Mouse (Mus musculus) embryo, embryonic 10 days (tissue): ENCODE results near the gene Gm44805.

Experiments used
- DNase-seq: peaks from one replicate; pipeline ENCODE4 v3.0.0-alpha.2; 2015; ENCODE audit warnings: low spot score

The Gm44805 gene

GRCm38 (mm10) chr7:19681202-19681694 is at the start of gene Gm44805, which contains the start of gene Apoc4:
Gene Gm44805 (minus strand): TSS chr7:19681423.
Gene Apoc4 (minus strand): TSS chr7:19681479.
- DNase-seq: no peak

DNA sequence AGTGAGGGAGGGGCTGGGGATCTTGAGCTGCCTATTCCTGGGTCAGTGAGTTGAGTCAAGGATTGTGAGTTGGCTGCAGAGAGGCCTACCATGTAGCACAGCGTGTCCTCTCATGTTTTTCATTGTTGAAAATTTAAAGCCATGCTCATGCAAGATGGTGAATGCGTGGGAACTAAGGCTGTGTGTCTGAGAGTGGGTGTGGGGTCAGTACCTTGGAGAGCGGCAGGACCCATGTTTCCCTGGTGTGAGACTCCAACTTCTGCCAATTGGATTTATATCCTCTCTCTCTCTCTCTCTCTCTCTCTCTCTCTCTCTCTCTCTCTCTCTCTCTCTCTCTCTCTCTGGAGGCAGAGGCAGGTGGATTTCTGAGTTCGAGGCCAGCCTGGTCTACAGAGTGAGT is 45.3 kb upstream of the Gm44805 start:
- no peak for DNase-seq

GRCm38 (mm10) chr7:19724167-19724566 is 42.9 kb upstream of the Gm44805 start:
- DNase-seq: no peak

- DNase-seq: peak; percentile 28
Measured at GRCm38 (mm10) chr7:19722754-19723195, 41.6 kb upstream of the Gm44805 start.

DNA sequence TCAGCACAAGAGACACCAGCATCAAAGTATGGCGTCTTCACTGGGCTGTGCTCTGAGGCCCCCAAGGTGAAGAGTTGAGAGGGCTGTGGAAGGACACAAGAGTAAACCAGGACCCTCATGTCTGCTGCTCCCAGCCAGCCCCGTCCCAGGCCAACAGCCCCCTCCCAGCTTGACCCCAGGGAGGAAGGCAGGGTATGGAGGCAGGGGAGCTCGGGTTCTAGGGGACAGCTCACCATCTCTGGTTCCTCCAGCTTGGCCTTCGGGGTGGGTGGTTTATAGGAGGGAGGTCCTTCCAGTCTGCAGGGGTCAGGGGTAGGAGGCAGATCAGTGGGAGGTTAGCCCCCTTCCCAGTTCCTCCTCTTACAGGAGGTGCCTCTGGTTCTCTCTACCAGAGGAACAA is 38.0 kb upstream of the Gm44805 start:
- no peak for DNase-seq

- DNase-seq: no peak
Measured at GRCm38 (mm10) chr7:19718297-19718952, 37.2 kb upstream of the Gm44805 start.

- no peak for DNase-seq
Measured at GRCm38 (mm10) chr7:19717346-19717745, 36.1 kb upstream of the Gm44805 start.

GRCm38 (mm10) chr7:19716822-19717221 is 35.6 kb upstream of the Gm44805 start:
- no peak for DNase-seq

DNA sequence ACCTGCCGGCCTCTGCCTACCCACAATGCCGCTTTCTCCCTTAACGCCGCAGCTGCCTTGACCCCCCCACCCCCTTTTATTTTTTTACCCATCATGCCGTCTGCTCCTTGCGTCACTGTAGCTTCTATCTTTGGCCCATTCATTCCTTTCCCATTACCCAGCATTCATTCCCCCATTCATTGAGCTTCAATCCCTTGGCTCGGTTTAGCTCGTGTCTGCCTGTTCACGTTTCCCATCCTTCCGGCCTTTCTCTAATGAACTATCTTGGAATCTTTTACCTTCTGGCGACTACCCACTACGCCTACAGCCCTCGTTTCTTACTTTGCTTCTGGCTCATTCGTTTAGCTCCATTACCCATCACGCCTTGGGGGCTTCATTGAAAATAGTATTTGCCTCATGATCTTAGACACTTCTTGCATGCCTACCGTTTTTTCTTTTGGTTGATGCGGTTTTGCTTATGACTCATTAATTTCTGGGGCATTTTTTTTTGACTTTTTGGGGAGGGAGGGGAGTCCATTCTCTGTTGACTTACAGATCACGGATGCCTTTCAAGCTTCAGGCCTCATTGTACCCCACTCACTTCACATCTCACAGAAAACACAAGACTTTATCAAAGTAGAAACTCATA is 34.9 kb upstream of the Gm44805 start:
- DNase-seq: no peak

DNA sequence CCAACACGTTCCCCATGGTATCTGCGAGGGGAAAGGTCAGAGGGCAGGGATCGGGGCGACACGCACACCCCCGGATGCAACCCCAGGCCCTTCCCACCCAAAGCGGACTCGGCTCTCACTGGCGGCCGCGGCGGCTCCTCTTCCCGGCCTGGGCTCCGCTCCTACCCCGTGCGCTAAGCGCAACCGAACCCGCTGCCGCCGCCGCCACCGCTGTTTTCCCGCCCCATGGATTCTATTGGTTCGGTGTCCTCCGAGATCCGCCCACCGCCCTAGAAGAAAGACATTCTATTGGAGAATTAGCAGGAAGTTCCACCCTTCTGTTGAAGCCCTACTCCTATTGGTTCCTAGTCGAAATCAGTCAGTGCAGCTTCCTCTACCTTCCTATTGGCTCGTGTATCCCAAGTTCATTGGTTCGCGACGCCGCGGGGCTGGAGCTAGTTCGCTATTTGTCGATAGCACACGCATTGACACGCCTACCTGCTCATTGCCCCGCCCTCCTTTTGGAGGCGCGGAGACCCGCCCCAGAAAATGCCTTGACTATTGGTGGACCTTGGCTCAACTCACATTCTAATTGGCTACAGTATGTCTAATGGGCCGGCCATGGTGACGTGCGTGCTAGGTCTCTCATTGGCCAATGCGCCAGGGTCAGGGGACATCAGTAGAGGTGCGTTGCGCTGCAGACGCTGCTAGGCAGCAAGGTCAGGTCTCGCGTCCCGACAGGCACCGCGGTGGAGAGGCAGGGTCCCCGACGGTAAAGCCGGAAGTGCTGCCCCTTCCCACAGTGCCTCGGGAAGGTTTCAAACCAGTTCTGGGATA is 34.2 kb upstream of the Gm44805 start, which contains the start of gene Tomm40:
Tomm40 (minus strand) TSS at position 200 of the 816 bp plus-strand sequence.
- DNase-seq: peak; percentile 100

GRCm38 (mm10) chr7:19714836-19715235 is 33.6 kb upstream of the Gm44805 start:
- peak; percentile 30 for DNase-seq

GRCm38 (mm10) chr7:19713598-19713997 is 32.4 kb upstream of the Gm44805 start:
- no peak for DNase-seq

DNA sequence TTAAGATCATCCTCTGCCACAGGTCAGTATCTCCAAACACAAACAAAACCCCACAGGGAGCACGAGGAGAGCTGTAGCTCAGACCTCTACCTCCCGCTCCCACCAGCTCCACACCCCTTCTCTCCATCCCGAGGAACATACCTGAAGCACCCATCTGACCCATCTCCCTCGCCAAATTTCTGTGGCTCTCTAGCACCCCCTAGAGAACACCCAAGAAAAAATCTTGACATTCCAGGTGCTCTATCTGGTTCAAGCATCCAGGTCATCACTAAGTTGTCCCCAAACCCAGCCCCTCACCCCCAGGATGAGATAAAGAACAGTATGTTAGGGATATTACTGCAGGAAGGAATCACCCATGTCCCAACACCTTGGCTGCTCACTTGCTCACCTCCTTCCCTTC is 32.0 kb upstream of the Gm44805 start:
- DNase-seq: no peak

GRCm38 (mm10) chr7:19712414-19712813 is 31.2 kb upstream of the Gm44805 start:
- peak; percentile 42 for DNase-seq

- DNase-seq: no peak
Measured at GRCm38 (mm10) chr7:19710650-19711049, 29.4 kb upstream of the Gm44805 start.

DNA sequence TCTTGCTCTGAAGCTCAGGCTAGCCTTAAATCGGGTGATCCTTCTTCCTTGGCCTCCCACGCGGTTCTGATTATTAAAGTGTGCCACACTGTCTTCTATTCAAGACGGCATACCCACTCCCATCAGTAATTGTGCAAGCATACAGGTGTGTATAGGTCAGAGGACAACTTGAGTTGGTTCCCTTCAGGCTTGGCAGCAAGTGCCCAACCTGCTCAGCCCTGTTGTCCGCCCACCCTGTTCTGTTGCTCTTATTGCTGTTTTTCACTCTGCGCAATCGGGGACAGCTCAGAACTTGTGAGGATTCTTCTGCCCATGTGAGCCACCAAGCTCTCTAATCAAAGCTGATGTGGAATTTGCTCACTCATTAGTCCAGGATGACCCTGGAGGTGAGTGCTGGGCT is 24.0 kb upstream of the Gm44805 start:
- no peak for DNase-seq

GRCm38 (mm10) chr7:19704475-19704874 is 23.3 kb upstream of the Gm44805 start:
- no peak for DNase-seq

DNA sequence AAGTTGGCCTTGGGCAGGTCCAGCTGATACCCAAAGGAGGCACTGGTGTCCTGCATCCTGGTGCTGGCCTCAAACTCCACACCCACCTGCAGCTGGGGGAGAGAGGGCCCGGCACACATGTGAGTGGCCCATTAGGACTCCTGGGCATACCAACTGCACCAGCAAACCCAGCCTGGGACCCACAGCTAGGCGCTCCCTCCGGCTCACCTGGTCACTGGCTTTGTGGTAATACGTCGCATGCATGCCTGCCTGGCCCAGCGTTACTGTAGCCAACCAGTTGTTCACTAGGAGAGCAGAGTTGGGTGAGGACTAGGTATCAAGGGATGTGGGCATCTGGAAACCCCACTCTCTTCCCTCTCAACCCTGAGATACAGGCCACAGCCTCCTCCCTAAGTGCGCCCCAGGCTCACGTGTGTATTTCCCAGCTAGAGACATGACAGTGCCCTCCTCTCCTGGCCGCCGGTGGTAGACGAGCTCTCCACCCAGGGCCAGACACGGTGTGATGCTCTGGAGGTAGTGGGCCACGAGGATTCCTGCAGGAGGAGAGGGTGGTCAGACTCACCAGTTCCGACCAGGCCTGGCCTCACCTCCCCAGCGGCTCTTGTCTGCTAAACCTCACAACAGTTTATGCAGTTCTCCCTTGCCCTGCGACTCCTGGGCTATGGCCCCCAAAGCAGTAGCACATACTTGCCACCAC is 21.8 kb upstream of the Gm44805 start:
- no peak for DNase-seq

DNA sequence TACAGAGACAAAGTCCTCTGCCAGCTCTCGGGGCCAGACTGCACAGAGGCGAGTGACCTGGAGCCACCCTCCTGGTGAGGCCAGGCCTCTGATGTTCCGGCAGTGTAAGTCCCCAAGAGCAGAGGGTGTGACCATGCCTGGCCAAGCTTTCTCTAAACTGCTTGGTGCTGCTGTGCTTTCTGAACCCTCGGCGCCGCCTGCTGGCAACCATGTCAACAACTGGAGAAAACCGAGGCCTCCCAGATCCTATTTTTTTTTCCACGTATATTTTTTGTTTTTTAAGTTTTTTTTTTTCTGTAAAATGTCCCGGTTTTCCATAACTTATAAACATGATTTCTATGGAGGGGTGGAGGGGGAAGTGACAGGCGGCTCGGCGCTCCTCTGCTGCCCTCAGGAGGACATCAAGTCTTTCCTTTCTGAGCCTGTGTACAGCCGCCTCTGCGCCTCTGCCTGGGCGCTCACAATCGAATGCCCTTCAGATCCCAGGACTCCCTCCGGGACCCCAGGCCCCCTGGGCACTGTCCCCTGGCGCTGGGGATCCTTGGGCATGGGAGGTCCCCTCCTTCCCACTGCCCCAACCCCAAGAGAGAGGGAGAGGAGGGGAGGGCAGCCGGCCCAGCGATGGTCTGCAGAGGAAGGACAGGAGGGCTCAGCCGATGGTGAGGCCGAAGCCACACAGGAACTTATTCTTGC is 20.0 kb upstream of the Gm44805 start:
- DNase-seq: peak; percentile 86

DNA sequence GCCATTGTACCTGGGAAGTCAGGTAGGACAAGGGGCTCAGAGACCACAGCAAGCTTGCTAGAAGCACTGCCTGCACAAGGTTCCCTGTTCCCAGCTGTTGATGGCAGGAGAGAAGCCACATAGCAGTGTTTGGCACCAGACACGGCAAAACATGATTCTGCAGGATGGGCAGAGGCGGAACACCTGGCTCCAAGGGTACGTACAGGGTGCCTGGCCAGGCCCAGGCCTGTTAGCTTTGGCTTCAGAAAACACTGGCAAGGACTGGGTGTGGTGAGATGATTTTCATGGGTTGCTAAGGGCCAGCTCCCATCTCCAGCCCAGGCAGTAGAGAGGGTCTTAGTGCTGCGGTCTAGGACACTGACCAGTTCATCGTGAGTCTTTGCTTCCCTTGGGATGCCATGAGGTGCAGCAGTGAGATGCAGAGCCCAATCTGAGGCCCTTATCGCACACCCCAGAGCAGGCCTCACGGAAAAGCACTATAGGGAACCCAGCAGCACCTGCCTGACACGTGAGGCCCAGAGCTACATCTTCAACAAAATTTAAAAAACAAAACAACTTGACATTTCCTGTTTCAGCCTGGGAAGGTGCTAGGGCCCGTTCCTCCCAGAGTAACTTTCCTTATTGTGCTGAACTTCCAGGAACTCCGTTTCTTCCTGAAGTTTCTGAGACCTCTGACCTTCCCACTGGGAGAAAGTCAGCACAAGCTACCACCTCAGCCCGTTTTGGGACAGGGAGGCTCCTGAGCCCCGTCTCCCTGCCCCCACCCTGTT is 19.3 kb upstream of the Gm44805 start:
- DNase-seq: no peak

DNA sequence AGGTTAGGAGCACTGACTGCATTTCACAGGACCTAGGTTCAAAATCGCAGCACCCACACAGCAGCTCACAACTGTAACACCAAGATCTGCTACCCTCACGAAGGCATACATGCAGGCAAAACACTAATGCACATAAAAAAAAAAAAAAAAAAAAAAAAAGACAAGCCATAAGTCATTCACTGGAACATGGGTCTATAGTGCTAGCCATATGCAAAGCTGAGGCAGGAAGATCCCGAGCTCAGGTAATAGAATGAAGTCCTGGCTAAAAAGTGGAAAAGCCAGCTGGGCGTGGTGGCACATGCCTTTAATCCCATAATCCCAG is 18.6 kb upstream of the Gm44805 start:
- DNase-seq: no peak
